Mouse (Mus musculus) small intestine, adult 2 months (tissue): Measurements from ENCODE around the gene Camk2d.

Source experiments
- CTCF ChIP-seq: fragments of 200-500 bp; IDR thresholded peaks from 2 replicates; pipeline ENCODE4 v1.5.1; 2012; ENCODE audit warnings: low read depth, mild to moderate bottlenecking, control low read depth, inconsistent platforms, low read length, moderate library complexity, mixed read lengths; ENCODE audit not compliant: insufficient replicate concordance, insufficient read length; ENCODE audit errors: extremely low read depth
- POLR2A ChIP-seq: fragments of 200-500 bp; IDR thresholded peaks from 2 replicates; pipeline ENCODE4 v1.6.1; 2012; ENCODE audit warnings: low read depth, mild to moderate bottlenecking, control low read depth, inconsistent platforms, low read length, moderate library complexity

- no peak for TF ChIP-seq CTCF
- no peak for TF ChIP-seq POLR2A
Observed at GRCm38 (mm10) chr3:126609310-126609709, 13.2 kb downstream of the Camk2d start.
